Mouse (Mus musculus): ENCODE measurements around the gene Nat9. TPM values are rescaled to one million over a fixed set of nuclear protein-coding genes. Genes with fewer than 3 reads are reported as not detected.

The Nat9 gene
- polyA plus RNA-seq, 1 experiment from 2014 or later, result 20.3 TPM

DNA sequence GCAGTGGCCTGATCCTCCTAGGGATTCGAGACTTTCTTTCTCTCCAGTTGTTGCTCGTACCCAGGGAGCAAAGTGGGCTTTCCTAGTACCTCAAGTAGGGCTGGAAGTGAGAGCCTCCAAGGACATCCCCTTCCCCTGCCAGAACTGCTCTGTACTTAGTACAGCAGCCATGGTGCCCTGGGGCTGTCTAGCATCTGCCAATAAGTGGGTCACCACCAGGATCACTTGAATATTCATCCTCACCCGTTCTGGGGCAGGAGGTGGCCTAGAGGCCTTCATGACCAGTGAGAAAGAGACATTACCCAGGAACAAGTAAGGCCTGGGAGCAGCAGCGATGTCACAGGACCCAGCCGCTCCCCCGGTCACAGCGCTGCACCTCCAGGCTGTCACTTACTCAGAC is 22.3 kb upstream of the Nat9 start:
- WGBS, result 78% methylated on average over 7 of the region's 7 CpGs
- H3K9ac ChIP-seq, result 0 out of 2 replicates have a peak overlapping the region, but pooled peaks have one; percentile 8
- H3K4me1 ChIP-seq, result peaks cover 41% of the 10 kb centered on the region

DNA sequence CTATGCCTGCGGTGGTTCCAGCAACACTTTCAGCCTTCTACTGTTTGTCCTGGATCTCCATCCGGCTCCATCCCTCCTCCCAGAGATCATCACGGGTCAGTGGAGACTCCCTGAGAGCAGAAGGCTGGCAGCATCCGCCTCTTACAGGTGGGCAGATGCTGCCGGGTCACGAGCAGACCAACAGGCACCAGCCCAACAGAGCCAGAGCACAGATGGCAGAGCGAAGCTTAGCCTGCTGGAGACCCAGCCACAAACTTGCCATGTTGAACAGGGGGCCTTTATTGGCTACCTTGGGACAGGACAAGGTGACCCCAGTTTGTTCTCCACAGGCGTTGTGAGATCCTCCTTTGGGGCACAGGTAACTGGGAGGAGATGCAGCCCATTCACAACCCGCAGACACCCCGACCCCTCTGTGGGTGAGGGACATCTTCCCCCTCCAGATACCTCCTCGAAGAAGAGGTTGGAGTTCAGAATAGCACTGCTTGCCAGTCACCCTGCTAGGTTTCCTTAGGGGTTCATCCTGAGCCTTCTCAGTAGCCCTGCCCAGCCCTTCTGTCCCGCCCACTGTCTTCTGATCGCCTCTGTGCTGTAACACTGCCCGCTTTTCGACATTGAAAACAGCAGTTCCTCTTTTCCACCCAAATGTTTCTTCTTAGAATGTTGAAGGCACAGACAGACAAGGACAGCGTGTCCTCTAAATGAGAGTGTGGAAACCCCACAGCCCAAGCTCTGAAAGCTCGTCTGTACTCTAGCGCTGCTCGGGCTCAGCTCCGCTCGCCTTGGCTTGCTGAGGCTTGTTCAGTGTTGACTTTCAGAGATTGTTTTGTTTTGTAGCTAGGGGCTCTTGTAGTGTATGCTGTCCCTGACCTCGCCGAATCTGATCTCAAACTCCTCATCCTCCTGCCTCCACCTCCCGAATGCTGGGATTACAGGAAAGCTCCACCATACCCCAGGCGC is 21.4 kb upstream of the Nat9 start:
- Histone ChIP-seq H3K27ac (no peak overlapping the region), H3K9ac (0 out of 2 replicates have a peak overlapping the region, but pooled peaks have one; percentile 21), H3K4me1 (peaks cover 41% of the 10 kb centered on the region), H3K36me3 (peaks cover 16% of the 10 kb centered on the region), H3K9me3 (no peaks in the 10 kb centered on the region), H3K27me3 (replicated peaks) (no peaks in the 10 kb centered on the region), H3K4me3 (no peak overlapping the region), H3K4me2 (replicated peaks) (no peak overlapping the region)
- ATAC-seq (ENCODE audit: low FRiP score, low read depth), result no peak
- 83% methylated on average over 25 of the region's 25 CpGs for WGBS

More for the DNA sequence above, 22.3 kb upstream of the Nat9 start:
- Histone ChIP-seq H3K27ac (no peak overlapping the region), H3K27me3 (replicated peaks) (peaks cover 4% of the 10 kb centered on the region; the same call in 1 of the 2 replicates), H3K4me3 (no peak overlapping the region), H3K36me3 (peaks cover 15% of the 10 kb centered on the region), H3K4me2 (replicated peaks) (no peak overlapping the region), H3K9me3 (no peaks in the 10 kb centered on the region)
- ATAC-seq (ENCODE audit: low FRiP score, low read depth), result no peak

GRCm38 (mm10) chr11:115208126-115208525 is 20.5 kb upstream of the Nat9 start:
- Histone ChIP-seq H3K4me2 (replicated peaks) (no peak overlapping the region), H3K9ac (0 out of 2 replicates have a peak overlapping the region, but pooled peaks have one; percentile 33), H3K27me3 (replicated peaks) (no peaks in the 10 kb centered on the region), H3K27ac (no peak overlapping the region), H3K4me3 (no peak overlapping the region), H3K36me3 (peaks cover 16% of the 10 kb centered on the region), H3K9me3 (no peaks in the 10 kb centered on the region), H3K4me1 (peaks cover 41% of the 10 kb centered on the region)
- 81% methylated on average over 12 of the region's 12 CpGs for WGBS
- no peak for ATAC-seq (ENCODE audit: low FRiP score, low read depth)

DNA sequence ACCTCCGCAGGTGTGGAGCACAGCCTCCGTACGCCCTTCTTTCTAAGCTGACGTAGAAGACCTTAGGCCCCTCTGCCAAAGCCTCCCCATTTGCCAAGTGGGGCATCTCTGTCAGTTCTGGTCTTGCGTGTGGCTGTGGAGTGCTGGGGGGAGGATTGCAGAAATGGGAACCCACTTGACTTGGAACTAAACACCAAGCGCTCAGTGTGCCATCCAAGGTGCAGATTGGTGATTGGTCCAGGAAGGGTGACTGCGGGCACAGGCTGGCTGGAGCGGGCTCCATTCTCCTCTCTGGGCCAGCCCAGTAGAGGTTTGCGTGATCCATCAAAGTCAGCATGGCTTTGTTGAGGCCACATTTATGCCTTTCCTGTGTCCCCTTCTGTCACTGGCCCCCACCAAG is 15.1 kb upstream of the Nat9 start:
- Histone ChIP-seq H3K4me1 (peaks cover 29% of the 10 kb centered on the region), H3K27ac (no peak overlapping the region), H3K36me3 (peaks cover 23% of the 10 kb centered on the region), H3K4me3 (no peak overlapping the region), H3K9ac (no peak overlapping the region), H3K9me3 (no peaks in the 10 kb centered on the region), H3K27me3 (replicated peaks) (no peaks in the 10 kb centered on the region), H3K4me2 (replicated peaks) (no peak overlapping the region)
- WGBS, result 93% methylated on average over 9 of the region's 9 CpGs
- ATAC-seq (ENCODE audit: low FRiP score, low read depth), result no peak

DNA sequence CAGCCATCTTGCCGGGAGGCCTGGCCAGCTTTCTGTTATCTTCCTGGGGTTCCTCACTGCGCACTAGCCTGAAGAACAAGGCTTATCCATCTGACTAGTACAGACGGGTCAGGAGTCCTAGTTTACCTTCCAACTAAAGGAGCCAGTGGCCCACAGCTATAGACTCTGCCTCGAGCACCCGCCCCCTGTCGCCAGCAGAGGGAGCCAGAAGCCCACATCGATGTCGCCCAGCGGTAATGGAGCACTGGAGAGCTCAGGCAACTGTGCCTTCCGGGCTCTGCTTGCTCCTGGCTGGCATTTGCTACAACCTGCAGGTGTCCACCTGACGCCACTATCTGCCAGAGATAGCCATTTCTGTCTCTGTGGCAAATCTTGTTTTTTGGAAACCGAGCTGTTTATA is 14.7 kb upstream of the Nat9 start:
- Histone ChIP-seq H3K27ac (no peak overlapping the region), H3K4me3 (no peak overlapping the region), H3K27me3 (replicated peaks) (no peaks in the 10 kb centered on the region), H3K36me3 (peaks cover 23% of the 10 kb centered on the region), H3K9me3 (no peaks in the 10 kb centered on the region), H3K4me2 (replicated peaks) (no peak overlapping the region), H3K9ac (no peak overlapping the region), H3K4me1 (peaks cover 24% of the 10 kb centered on the region)
- ATAC-seq (ENCODE audit: low FRiP score, low read depth), result peak; percentile 54; the same call in 1 of the 2 replicates
- WGBS, result 15% methylated on average over 12 of the region's 12 CpGs

GRCm38 (mm10) chr11:115200520-115200919 is 12.9 kb upstream of the Nat9 start:
- no peak overlapping the region for H3K4me3 ChIP-seq
- 93% methylated on average over 4 of the region's 4 CpGs for WGBS
- H3K9ac ChIP-seq, result no peak overlapping the region
- no peaks in the 10 kb centered on the region for H3K9me3 ChIP-seq
- H3K27ac ChIP-seq, result no peak overlapping the region
- H3K4me2 ChIP-seq (replicated peaks), result no peak overlapping the region
- H3K36me3 ChIP-seq, result peaks cover 16% of the 10 kb centered on the region
- no peak for ATAC-seq (ENCODE audit: low FRiP score, low read depth)
- H3K4me1 ChIP-seq, result peaks cover 6% of the 10 kb centered on the region; the same call in 1 of the 2 replicates
- H3K27me3 ChIP-seq (replicated peaks), result no peaks in the 10 kb centered on the region

DNA sequence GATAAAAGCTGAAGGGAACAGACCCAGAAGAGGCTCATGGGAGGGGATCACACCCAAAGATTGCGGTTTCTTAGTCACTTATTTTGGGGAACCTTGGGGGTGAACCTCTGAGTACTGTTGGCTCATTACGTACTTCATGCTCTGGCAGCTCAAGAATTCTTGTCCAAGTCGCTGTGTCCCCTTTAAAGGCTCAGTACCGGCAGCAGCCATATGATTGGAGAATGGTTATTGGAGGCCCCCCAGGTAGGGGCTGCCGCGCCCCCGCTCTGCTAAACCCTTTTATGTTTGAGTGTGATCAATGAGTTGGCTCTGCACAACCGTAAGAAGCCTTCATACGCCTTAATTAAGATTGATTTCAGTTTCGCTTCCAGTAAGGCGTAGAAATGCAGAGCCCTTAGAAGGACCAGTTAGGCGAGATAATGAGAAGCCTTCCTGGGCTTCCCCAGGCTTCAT is 11.3 kb upstream of the Nat9 start:
- 30% methylated on average over 12 of the region's 12 CpGs for WGBS
- ATAC-seq (ENCODE audit: low FRiP score, low read depth), result no peak
- H3K27ac ChIP-seq, result no peak overlapping the region
- peaks cover 14% of the 10 kb centered on the region for H3K36me3 ChIP-seq
- no peak overlapping the region for H3K9ac ChIP-seq
- no peaks in the 10 kb centered on the region for H3K27me3 ChIP-seq (replicated peaks)
- no peaks in the 10 kb centered on the region for H3K9me3 ChIP-seq
- H3K4me1 ChIP-seq, result 0 out of 2 replicates have a peak, but pooled peaks cover 5% of the 10 kb centered on the region
- H3K4me3 ChIP-seq, result no peak overlapping the region
- H3K4me2 ChIP-seq (replicated peaks), result no peak overlapping the region

DNA sequence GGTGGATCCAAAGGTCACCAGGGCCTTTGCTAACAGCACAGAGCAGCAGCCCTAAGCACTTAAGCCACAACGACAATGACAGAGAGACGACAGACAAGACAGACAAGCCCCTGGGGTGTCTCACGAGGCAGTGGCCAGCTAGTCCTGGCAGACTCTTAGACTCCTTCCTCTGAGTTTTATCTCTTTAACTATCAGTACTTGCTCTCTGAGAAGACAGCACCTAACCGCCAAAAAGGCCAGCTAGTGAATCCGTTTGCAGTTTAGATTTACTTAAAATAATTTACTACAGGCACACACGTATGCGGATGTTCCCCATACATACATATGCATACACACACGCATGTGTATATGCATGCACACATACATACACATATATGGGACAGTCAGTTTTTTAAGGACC is 9.9 kb upstream of the Nat9 start:
- Histone ChIP-seq H3K4me2 (replicated peaks) (no peak overlapping the region), H3K27ac (no peak overlapping the region), H3K27me3 (replicated peaks) (no peaks in the 10 kb centered on the region), H3K4me3 (no peak overlapping the region), H3K4me1 (0 out of 2 replicates have a peak, but pooled peaks cover 5% of the 10 kb centered on the region), H3K9me3 (no peaks in the 10 kb centered on the region), H3K9ac (no peak overlapping the region), H3K36me3 (peaks cover 14% of the 10 kb centered on the region)
- ATAC-seq (ENCODE audit: low FRiP score, low read depth), result no peak
- WGBS, result 86% methylated on average over 8 of the region's 8 CpGs

- no peaks in the 10 kb centered on the region for H3K27me3 ChIP-seq (replicated peaks)
- no peak for ATAC-seq (ENCODE audit: low FRiP score, low read depth)
- peaks cover 13% of the 10 kb centered on the region for H3K36me3 ChIP-seq
- 91% methylated on average over 5 of the region's 5 CpGs for WGBS
- no peak overlapping the region for H3K9ac ChIP-seq
- H3K4me1 ChIP-seq, result 0 out of 2 replicates have a peak, but pooled peaks cover 5% of the 10 kb centered on the region
- H3K4me3 ChIP-seq, result no peak overlapping the region
- H3K27ac ChIP-seq, result no peak overlapping the region
- no peaks in the 10 kb centered on the region for H3K9me3 ChIP-seq
- H3K4me2 ChIP-seq (replicated peaks), result no peak overlapping the region
These were observed 8.3 kb upstream of the Nat9 start for GRCm38 (mm10) chr11:115195933-115196332.

GRCm38 (mm10) chr11:115194693-115195092 is 7.0 kb upstream of the Nat9 start:
- ATAC-seq (ENCODE audit: low FRiP score, low read depth), result no peak
- H3K9ac ChIP-seq, result no peak overlapping the region
- H3K4me2 ChIP-seq (replicated peaks), result no peak overlapping the region
- peaks cover 8% of the 10 kb centered on the region; the same call in 1 of the 2 replicates for H3K36me3 ChIP-seq
- 93% methylated on average over 6 of the region's 6 CpGs for WGBS
- 0 out of 2 replicates have a peak, but pooled peaks cover 5% of the 10 kb centered on the region for H3K4me1 ChIP-seq
- H3K27me3 ChIP-seq (replicated peaks), result no peaks in the 10 kb centered on the region
- no peak overlapping the region for H3K27ac ChIP-seq
- H3K9me3 ChIP-seq, result no peaks in the 10 kb centered on the region
- no peak overlapping the region for H3K4me3 ChIP-seq

DNA sequence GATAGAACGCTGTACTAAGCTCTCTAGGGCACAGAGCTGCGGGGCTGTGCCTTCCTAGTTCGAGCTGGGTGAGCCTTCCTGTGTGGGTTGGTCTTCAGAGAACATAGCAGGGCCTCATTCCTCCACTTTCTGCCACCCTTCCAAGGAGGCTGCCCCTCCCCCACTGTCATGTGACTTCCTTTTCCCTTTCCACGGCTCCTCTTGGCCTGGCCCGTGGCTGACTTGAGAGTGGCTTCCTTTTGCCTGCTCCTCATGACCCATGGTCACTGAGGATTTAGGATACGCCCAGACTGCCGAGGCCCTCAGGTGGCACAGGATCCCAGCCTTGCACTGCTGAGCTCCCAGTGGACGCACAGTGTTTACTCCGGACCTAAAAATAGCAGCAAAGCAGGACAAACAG is 4.5 kb upstream of the Nat9 start:
- Histone ChIP-seq H3K9ac (no peak overlapping the region), H3K36me3 (peaks cover 8% of the 10 kb centered on the region; the same call in 1 of the 2 replicates), H3K27me3 (replicated peaks) (no peaks in the 10 kb centered on the region), H3K4me2 (replicated peaks) (no peak overlapping the region), H3K9me3 (no peaks in the 10 kb centered on the region), H3K4me1 (peaks cover 10% of the 10 kb centered on the region), H3K27ac (no peak overlapping the region), H3K4me3 (no peak overlapping the region)
- 79% methylated on average over 9 of the region's 9 CpGs for whole genome bisulfite sequencing
- no peak for ATAC-seq (ENCODE audit: low FRiP score, low read depth)

GRCm38 (mm10) chr11:115189304-115189703 is 1.6 kb upstream of the Nat9 start:
- Histone ChIP-seq H3K4me1 (peaks cover 18% of the 10 kb centered on the region), H3K27ac (no peak overlapping the region), H3K9ac (no peak overlapping the region), H3K4me2 (replicated peaks) (no peak overlapping the region), H3K4me3 (no peak overlapping the region), H3K36me3 (peaks cover 8% of the 10 kb centered on the region; the same call in 1 of the 2 replicates), H3K27me3 (replicated peaks) (no peaks in the 10 kb centered on the region), H3K9me3 (no peaks in the 10 kb centered on the region)
- ATAC-seq (ENCODE audit: low FRiP score, low read depth), result no peak
- 90% methylated on average over 6 of the region's 6 CpGs for WGBS
